Mouse (Mus musculus): ENCODE results near the gene Trp53inp2. TPM values are rescaled to one million over a fixed set of nuclear protein-coding genes. Genes with fewer than 3 reads are reported as not detected.

Gene Trp53inp2
- polyA plus RNA-seq (2012; rRNA removed) = 138 and 165 TPM in 2 replicates

GRCm38 (mm10) chr2:155380261-155381059 is at the start of gene Trp53inp2:
TSS of gene Trp53inp2 (plus strand) at chr2:155381059.
- DNase-seq (ENCODE audit: extremely low spot score in 1 of 2, low spot score in 1 of 2) = no peak

GRCm38 (mm10) chr2:155331351-155331750 is 49.5 kb upstream of the Trp53inp2 start:
- no peak for DNase-seq (ENCODE audit: extremely low spot score in 1 of 2, low spot score in 1 of 2)

GRCm38 (mm10) chr2:155333421-155333820 is 47.4 kb upstream of the Trp53inp2 start:
- no peak for DNase-seq (ENCODE audit: extremely low spot score in 1 of 2, low spot score in 1 of 2)

GRCm38 (mm10) chr2:155335231-155335630 is 45.6 kb upstream of the Trp53inp2 start:
- DNase-seq (ENCODE audit: extremely low spot score in 1 of 2, low spot score in 1 of 2) = no peak

- DNase-seq (ENCODE audit: extremely low spot score in 1 of 2, low spot score in 1 of 2) = no peak
Observed at GRCm38 (mm10) chr2:155336254-155336653, 44.6 kb upstream of the Trp53inp2 start.

- DNase-seq (ENCODE audit: extremely low spot score in 1 of 2, low spot score in 1 of 2) = no peak
Observed at GRCm38 (mm10) chr2:155340166-155340565, 40.7 kb upstream of the Trp53inp2 start.

- DNase-seq (ENCODE audit: extremely low spot score in 1 of 2, low spot score in 1 of 2) = no peak
Observed at GRCm38 (mm10) chr2:155346670-155347069, 34.2 kb upstream of the Trp53inp2 start.

- no peak for DNase-seq (ENCODE audit: extremely low spot score in 1 of 2, low spot score in 1 of 2)
Observed at GRCm38 (mm10) chr2:155354402-155354801, 26.5 kb upstream of the Trp53inp2 start.

- peak; percentile 95 to 98 for DNase-seq (ENCODE audit: extremely low spot score in 1 of 2, low spot score in 1 of 2)
Observed at GRCm38 (mm10) chr2:155356971-155357591, 23.8 kb upstream of the Trp53inp2 start, which contains the start of gene Pigu. TSS of gene Pigu (minus strand) at chr2:155357430.

- peak in 1 of 2 experiments; percentile 43 for DNase-seq (ENCODE audit: extremely low spot score in 1 of 2, low spot score in 1 of 2)
Observed at GRCm38 (mm10) chr2:155357686-155358399, 23.0 kb upstream of the Trp53inp2 start.

- no peak for DNase-seq (ENCODE audit: extremely low spot score in 1 of 2, low spot score in 1 of 2)
Observed at GRCm38 (mm10) chr2:155367635-155368284, 13.1 kb upstream of the Trp53inp2 start.

GRCm38 (mm10) chr2:155369333-155369883 is 11.5 kb upstream of the Trp53inp2 start:
- DNase-seq (ENCODE audit: extremely low spot score in 1 of 2, low spot score in 1 of 2) = no peak

- no peak for DNase-seq (ENCODE audit: extremely low spot score in 1 of 2, low spot score in 1 of 2)
Observed at GRCm38 (mm10) chr2:155372451-155372850, 8.4 kb upstream of the Trp53inp2 start.

GRCm38 (mm10) chr2:155373302-155373701 is 7.6 kb upstream of the Trp53inp2 start:
- no peak for DNase-seq (ENCODE audit: extremely low spot score in 1 of 2, low spot score in 1 of 2)

GRCm38 (mm10) chr2:155373886-155374285 is 7.0 kb upstream of the Trp53inp2 start:
- DNase-seq (ENCODE audit: extremely low spot score in 1 of 2, low spot score in 1 of 2) = no peak

GRCm38 (mm10) chr2:155374521-155374920 is 6.3 kb upstream of the Trp53inp2 start:
- no peak for DNase-seq (ENCODE audit: extremely low spot score in 1 of 2, low spot score in 1 of 2)

- no peak for DNase-seq (ENCODE audit: extremely low spot score in 1 of 2, low spot score in 1 of 2)
Observed at GRCm38 (mm10) chr2:155376191-155376590, 4.7 kb upstream of the Trp53inp2 start.

GRCm38 (mm10) chr2:155381060-155381437 is 190 bp downstream of the Trp53inp2 start:
- no peak for DNase-seq (ENCODE audit: extremely low spot score in 1 of 2, low spot score in 1 of 2)

- DNase-seq (ENCODE audit: extremely low spot score in 1 of 2, low spot score in 1 of 2) = peak; percentile 93 to 99
Observed at GRCm38 (mm10) chr2:155381643-155382331, 928 bp downstream of the Trp53inp2 start.

GRCm38 (mm10) chr2:155382332-155382700 is 1.5 kb downstream of the Trp53inp2 start:
- no peak for DNase-seq (ENCODE audit: extremely low spot score in 1 of 2, low spot score in 1 of 2)
